Mouse (Mus musculus) embryo, embryonic 11.5 days (tissue): ENCODE data around the gene Sox11.

Experiments
- DNase-seq: peaks from one replicate; pipeline ENCODE4 v3.0.0-alpha.2; 2012; ENCODE audit warnings: low read depth, low spot score

Gene Sox11

DNA sequence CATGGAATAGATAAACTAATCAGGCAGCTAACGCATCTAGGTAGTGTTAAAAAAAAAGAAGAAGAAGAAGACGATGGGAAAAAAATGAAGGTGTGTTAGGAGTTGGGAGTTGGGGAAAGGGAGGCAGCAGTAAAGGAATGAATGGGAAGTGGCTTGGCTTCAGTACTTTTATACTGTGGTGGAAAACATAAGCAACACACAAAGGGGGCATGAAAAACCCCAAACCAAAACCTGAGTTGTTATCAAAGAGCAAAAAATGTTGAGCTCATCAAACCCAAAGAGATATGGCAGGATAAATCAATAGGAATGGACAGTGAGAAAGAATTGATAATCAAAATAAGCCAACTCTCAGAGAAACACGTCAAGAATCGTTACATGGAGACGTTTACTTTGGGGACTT, 5.6 kb downstream of the Sox11 start:
- no peak for DNase-seq

DNA sequence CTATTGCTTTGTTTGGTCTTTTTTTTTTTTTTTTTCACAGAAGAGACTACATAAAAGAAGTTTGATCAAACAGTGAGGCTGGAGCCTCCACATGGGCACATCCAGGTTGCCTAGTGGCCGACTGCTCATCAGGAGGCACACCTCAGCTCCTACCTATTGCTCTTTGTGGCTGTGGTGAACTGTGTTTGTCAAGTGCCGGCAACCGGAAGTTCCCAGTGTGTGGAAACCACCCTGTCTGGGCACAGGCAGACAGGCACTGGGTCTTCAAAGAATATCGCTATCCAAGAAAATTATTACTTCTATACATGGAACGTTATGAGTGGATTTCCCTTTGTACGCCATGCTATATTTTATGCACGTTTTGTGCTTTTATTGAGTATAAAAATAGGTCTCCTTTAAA, 6.0 kb downstream of the Sox11 start:
- DNase-seq: no peak

DNA sequence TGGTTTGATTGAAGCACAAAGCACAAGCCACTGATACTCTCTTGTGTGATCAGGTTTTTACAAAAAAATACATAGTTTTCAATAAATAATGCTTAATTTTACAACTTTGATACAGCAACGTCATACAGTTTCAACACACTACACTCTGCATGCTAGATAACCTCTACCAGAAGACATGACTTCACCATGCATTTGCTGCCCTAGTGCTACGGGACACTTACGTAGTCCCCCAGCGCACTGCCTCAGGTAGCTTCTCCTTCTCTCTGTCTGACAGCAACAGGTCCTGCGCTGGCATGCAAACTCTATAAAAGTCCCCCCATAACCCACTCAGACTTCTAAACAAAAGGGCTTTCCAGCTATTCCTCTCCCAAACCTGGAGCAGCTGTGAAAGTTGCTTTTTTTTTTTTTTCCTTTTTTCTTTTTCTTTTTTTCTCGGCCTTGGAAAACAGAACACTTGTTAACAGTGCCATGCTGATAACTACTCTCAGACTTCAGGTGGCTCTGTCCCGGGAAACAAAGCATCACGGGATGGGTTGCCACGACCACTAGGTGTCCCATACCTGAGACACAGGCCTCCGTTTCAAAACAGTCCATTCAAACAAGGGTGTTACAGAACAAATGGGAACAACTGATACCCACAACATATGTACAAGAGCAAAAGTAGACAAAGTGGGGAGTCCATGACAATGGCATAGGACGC, 6.9 kb downstream of the Sox11 start:
- no peak for DNase-seq

DNA sequence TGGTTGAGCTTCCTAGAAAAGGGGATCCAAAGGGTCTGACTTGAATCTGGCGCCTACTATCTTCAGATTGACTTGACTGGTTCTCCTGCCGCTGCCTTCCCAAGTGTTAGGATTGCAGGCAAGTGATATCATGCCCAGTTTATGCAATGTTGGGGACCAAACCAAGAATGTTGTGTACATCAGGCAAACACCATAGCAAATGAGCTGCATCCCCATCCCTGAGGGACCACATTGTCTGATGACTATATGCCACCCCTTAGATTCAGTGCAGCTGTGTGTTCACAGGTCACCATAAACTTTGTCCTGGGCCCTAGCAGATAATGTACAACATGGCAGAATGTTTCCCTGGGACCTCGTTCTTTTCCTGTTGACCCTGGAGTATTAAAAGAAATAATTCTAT, 8.8 kb downstream of the Sox11 start:
- no peak for DNase-seq

DNA sequence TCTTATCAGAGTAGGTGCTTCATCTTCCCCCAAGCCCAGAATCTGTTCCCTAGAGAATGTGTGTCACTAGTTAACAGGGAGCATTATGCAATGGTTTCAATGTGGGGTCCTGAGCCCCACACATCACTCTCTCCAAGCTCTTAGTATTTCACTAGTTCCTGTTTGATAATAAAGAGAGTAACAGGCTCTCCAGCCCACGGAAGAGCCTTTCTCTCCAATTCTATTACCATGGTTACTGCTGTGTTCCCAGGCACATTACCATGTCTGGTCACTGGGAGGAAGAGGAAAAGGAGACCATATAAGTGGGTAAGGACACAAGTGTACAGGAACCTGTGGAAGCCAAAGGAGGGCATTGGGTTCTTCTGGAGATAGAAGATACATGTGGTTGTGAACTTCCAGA, 19.0 kb downstream of the Sox11 start:
- no peak for DNase-seq

DNA sequence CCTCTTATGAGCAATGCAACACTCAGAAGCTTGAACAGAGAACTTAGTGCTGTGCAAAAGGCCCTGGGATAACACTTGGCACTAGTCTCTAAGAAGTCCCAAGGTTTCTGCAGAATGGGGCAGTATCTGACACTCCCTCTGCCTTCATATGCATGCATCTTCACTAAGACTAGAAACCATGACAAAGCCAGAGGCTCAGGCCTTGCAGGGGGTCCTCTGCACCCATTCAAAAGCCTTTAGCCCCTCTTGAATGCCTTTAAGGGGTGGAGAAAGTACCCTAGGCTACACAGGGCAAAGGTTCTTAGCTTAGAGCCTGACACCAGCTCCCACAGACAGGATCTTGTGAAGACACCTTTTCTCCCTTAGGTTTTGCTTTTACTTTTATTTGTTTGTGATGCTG, 21.7 kb downstream of the Sox11 start:
- DNase-seq: no peak

DNA sequence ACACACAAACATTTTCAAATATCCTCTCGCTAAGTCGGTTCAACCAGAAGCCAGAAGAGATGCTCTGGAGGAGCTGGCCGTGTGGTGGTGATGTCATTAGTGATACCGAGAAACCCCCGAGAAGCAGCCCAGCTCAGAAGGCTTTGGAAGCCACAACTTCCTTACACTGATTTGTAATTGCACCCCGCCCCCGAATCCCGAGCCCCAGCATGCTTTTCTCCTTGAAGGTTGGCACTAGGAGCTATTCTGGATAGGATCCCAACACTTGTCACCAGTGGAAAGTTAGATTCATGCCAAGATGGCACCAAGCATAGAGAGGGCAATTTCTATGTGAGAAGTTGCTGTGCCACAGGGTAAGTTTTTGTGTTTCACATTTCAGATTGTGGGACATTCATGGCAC, 29.4 kb downstream of the Sox11 start:
- no peak for DNase-seq

DNA sequence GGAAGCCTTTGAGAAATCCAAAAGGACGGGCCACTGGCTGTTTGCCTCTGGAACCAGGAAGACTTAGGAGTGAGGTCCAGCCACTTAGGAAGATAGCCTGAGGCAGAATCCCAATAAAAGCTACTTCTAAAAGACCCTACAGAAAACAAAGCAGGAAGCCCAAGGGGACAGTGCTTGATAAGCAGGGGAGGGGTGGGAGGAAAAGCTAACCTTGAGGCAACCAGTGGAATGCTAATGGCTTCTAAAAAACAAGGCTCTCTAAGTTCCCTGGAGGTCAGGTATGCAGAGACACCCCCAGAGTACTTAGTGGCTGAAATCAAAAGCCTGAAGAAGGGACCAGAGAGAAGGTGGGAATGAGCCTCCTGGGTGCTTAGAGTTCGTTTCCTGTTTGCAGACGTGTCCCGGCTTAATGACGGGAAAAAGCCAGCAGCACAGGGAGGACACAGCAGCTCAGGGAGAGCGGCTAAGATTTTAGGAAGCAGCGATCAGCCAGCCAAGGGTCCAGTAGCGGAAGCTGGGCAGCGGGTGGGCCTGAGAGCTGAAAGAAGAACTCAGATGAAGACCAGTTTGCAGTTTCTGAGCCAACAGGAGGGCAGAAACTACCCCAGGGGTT, 30.4 kb downstream of the Sox11 start:
- no peak for DNase-seq

DNA sequence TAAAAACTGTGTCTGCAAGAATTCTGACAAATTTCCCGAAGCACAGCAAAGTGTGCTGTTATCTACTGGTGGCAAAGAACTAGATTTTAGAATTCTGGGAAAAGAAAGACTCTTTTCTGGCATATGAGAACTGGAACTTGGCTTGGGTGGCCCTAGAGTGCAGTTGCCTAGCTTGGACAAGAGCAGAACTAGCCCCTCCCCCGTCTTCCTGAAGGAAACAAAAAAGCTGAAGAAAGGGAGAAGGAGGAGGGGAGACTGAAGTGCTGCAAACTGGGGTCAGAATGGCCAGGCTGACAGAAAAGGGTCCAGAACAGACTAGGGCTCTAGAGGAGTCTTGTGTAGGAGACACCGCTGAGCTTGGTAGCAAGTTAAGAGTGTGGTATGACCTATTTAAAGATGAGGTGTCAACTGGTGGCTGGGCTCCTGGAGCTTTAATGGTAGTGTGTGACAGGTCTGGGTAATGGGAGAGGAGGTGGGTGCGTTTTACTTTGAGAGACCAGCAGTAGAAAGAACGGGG, 31.0 kb downstream of the Sox11 start:
- no peak for DNase-seq

DNA sequence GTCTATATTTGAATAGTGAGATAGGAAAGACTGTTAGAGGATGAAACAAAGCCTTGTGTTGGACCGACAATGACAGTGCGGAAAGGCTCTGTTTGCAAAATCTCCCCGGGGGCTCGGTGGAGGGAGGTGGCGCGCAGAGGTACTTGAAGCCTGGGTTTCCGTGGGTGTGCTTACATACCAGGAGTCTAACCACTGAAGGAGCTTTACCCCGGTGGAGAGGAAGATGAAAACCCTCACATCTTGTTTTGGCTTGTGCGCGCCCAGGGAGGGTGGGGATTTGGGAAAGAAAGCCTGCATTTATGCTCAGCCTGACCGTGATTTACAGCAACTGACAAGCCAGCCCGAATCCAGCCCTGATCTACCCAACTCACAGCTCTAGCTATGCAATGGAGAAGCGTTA, 31.7 kb downstream of the Sox11 start:
- DNase-seq: no peak

DNA sequence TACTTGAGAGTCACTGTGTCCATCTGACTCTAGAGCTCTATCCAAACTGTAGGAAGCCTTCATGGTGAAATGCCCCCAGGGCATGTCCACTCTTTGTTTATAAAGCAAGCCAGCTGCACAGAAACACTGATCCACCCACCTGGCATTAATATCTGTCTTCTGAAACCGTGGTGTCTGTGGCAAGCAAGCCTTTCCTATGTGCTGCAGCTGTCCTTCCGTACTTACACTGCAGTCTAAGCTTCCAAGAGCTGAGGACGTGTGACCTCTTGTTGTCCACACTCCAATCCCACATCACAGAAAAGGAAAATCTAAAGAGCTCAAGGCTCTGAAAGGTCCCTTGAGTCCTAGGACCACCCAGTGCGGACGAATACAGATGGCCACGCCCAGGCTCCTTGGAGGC, 32.4 kb downstream of the Sox11 start:
- no peak for DNase-seq

DNA sequence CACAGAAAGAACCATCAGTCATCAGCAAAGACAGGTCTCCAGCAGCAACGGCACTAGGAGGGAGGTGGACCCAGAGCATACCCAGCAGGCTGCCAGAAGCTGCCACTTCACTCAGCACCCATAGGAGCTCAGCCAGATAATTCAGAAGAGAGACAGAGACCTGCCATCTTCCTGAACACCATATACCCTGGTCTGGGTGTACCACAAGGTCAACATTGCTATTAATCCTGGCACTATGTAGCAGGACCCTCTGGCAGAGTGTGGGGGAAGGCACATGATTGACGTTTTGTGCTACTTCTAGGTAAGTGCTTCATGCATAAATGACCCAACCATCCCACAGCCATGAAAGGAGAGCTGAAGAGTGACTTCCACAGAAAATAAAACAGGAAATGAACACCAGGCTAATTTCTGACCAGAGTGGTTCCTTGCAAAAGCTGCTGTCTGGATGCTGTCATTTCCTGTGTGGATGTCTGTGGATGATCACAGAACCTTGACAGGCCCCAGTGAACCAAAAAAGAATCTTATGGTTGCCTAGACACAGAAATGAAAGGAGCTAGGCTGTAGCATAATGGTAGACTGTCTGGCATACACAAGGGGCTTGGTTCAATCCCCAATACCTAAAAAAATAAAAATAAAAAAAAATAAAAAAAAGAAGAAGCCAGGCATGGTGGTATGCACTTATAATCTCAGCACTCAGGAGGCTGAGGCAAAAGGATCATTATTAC, 37.5 kb downstream of the Sox11 start:
- no peak for DNase-seq

DNA sequence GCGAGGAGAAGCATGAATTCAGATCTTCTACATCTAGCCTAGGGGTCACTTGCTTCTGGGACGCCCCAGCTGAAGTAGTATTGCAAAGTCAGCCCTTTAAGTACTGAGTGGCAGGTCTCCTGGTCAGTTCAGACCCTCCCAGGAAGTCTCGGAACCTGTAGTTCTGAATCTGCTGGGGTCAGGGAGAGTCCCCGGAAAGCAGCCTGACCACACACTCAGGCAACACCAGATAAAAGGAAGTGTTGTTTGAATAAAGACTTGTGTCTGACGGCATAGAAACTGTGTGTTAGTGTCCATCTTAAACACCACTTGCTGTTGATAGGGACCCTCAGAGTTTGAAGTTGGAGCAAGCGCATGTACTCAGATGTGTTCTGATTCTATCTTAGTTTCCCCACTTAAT, 39.2 kb downstream of the Sox11 start:
- DNase-seq: no peak

DNA sequence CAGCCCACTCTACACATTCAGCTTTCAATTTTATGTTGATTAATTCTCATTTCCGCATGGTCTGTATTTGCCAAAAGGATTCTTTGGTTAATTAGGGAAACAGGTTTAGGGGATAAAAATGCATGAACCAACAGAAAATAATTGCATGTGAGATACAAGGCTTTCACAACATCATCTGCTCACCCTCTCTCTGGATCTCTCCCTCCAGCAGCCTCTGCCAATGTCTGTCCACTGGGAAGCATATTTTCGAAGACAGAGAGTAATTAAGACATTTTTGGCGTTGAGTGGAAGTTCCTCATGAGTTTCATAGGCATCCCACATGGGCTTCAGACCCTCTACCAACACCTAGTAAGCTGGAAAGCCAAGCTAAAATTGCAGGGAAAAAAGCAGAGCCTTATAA, 43.7 kb downstream of the Sox11 start:
- DNase-seq: no peak

DNA sequence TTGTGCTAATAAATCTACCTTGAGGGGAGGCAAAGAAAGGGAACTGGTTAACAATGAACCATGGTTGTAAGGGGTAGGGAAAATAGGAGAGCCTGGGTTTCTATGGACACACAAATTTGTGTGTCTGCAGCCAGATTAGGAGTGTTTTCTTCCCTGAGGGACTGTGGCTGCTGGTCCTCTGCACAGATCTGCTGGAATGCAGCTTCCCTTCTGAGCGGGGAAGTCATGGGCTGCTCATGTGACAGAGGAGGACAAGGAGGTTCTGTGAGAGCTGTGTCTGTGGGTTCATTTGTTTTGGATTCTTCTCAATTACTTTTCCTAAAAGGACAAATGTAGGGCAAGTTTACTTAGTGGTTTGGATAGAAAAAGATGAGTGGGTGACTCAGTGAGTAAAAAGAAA, 48.2 kb downstream of the Sox11 start:
- no peak for DNase-seq

DNA sequence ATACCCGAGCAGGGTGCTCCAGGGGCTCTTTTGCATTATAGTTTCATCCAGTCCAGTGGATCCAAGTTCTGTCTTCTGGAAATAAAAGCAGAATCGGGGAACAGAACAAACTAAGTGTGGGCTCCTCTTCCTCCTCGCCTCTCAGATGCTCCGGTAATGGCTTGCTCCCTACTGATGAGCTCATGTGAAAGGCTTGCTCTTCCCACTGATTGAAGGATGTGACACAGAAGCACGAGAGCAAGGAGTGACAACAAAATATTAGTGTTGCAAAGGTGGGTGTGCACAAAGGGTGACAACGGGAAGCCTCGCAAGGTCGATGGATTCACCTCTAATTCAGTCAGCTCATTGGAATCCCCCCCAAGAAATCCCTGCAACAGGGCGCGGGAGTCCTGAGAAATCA, 48.6 kb downstream of the Sox11 start:
- DNase-seq: no peak

DNA sequence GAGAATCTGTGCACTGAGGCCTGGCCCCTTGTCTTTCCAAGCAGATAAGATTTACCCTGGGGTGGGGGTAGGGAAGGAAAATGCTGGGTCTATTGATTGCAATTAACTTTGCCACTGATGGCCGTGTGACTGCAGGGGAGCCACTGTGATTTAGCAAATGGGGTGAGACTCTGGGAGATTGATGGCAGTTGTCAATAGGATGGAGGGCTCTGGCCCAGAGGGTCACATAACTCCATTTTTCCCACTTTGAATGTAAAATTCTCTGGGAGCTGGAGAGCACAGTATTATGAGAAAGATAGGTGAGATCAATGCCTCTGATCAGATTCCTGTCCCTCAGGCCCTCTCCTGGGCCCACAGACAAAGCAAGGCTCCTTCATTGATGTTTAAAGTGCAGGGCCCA, 49.2 kb downstream of the Sox11 start:
- no peak for DNase-seq
